Mouse (Mus musculus): ENCODE data around the gene Nr1h2. TPM values are rescaled to one million over a fixed set of nuclear protein-coding genes. Genes with fewer than 3 reads are reported as not detected.

Gene Nr1h2
- polyA plus RNA-seq, 1 experiment: not detected

DNA sequence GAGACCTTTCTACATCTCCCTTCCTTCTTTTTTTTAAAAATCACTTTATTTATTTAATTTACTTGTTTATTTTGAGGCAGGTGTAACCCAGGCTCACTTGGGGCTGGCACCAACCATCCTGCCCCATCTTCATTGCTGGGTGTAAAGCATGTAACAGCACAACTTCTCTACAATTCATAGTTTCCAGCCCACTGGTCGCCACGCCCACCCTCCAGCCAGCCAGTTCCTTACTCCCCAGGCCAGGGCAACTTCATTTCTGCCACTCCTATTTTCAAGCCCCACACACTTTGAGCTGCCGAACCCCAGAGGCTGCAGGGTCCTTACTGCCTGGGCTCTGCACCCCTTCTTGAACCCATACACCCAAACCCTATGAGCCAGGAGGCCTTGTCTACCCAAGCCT, 32.8 kb downstream of the Nr1h2 start:
- WGBS: 76% methylated on average over 3 of the region's 3 CpGs
- H3K4me1 ChIP-seq (ENCODE audit: control insufficient read depth, insufficient read depth, low read length): peaks cover 10% of the 10 kb centered on the region; the same call in 1 of the 2 replicates
- TF ChIP-seq CTCF (IDR thresholded peaks at IDR 0.05; ENCODE audit: insufficient read depth, low read depth, low read length) (no peak), POLR2A (IDR thresholded peaks at IDR 0.05; ENCODE audit: insufficient read depth, low read depth, low read length) (no peak)

DNA sequence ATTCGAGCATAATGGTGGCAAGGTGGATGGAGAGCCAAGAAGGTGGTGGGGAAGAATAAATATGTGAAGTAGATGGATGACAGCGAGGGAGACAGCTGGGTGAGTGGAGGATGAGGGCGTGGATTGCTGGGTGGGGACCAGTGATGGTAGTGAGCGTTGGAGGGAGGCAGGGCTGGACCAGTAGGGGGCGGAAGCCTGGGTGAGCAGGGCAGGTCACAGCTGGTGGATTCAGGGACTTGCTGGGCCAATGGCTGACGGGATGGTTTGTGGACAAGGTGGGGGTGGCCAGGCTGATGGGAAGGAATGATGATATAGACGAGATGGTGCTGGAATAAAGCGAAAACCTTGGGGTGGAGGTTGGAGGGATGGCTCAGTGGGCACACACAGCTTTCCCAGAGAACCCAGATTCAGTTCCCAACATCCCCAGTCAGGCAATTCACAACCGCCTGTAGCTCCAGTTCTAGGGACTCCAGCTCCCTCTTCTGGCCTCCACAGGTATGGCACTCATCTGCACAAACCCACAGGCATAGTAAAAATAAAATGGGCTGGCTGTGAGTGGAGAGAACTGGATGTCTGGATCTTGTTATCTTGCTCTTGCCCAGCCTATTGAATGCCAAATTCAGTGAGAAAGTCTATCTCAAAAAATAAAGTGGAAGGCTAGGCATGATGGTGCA, 34.4 kb downstream of the Nr1h2 start:
- H3K4me1 ChIP-seq (ENCODE audit: control insufficient read depth, insufficient read depth, low read length): peaks cover 5% of the 10 kb centered on the region; the same call in 1 of the 2 replicates
- H3K4me3 ChIP-seq (ENCODE audit: insufficient read depth, low read depth, low read length): no peak overlapping the region
- WGBS: 65% methylated on average over 9 of the region's 9 CpGs
- no peak for TF ChIP-seq POLR2A (IDR thresholded peaks at IDR 0.05; ENCODE audit: insufficient read depth, low read depth, low read length)
- peak; percentile 32; the same call in 1 of the 2 replicates for TF ChIP-seq CTCF (IDR thresholded peaks at IDR 0.05; ENCODE audit: insufficient read depth, low read depth, low read length)
- H3K27ac ChIP-seq (ENCODE audit: insufficient read depth, low read depth, low read length): no peak overlapping the region

More for the DNA sequence above, 32.8 kb downstream of the Nr1h2 start:
- H3K4me3 ChIP-seq (ENCODE audit: insufficient read depth, low read depth, low read length): no peak overlapping the region
- no peak overlapping the region for H3K27ac ChIP-seq (ENCODE audit: insufficient read depth, low read depth, low read length)

DNA sequence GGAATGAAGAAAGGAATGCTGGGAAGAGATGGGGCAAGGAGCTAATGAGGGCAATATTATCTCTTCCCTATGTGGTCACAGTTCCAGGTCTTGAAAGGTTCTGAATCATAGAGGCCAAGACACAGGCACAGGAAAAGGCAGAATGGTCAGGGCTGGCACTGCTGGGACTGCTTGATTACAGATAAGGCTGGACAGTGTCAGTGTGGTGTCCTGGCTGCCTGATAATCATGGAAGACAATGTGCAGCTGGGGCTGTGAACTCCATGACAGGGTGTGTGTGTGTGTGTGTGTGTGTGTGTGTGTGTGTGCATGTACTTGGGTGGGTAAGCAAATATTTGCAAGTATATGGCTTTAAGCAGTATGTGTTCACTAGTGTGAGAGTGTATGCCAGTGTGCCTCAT, 46.3 kb downstream of the Nr1h2 start:
- Histone ChIP-seq H3K27ac (ENCODE audit: insufficient read depth, low read depth, low read length) (no peak overlapping the region), H3K4me3 (ENCODE audit: insufficient read depth, low read depth, low read length) (no peak overlapping the region)
- TF ChIP-seq POLR2A (IDR thresholded peaks at IDR 0.05; ENCODE audit: insufficient read depth, low read depth, low read length) (no peak), CTCF (IDR thresholded peaks at IDR 0.05; ENCODE audit: insufficient read depth, low read depth, low read length) (no peak)

DNA sequence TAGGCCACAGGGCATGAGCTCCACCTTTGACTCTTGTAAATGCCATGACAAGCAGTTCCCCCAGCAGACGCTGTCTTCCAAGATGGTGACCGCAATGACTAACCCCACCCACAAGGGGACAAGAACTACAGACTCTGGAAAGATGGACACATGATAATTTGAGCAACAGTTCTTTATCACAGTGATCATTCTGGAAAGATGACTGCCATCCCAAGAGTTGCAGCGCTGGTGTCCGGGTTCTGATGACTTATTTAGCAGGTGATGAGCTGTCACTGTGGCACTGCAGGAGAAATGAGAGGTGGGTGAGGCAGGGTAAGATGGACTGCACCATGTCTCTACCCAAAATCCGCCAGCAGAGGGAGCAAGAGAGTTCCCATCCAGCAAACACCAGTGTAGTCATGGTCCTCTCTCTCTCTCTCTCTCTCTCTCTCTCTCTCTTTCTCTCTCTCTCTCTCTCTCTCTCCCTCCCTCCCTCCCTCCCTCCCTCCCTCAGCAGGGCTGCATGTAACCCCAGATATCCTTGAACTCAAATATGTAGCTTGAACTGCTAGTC, 52.1 kb downstream of the Nr1h2 start:
- no peak overlapping the region for H3K4me3 ChIP-seq (ENCODE audit: insufficient read depth, low read depth, low read length)
- H3K27ac ChIP-seq (ENCODE audit: insufficient read depth, low read depth, low read length): no peak overlapping the region
- H3K4me1 ChIP-seq (ENCODE audit: control insufficient read depth, insufficient read depth, low read length): peaks cover 6% of the 10 kb centered on the region; the same call in 1 of the 2 replicates
- TF ChIP-seq CTCF (IDR thresholded peaks at IDR 0.05; ENCODE audit: insufficient read depth, low read depth, low read length) (peak; percentile 12; the same call in 1 of the 2 replicates), POLR2A (IDR thresholded peaks at IDR 0.05; ENCODE audit: insufficient read depth, low read depth, low read length) (no peak)
- 33% methylated on average over 5 of the region's 5 CpGs for WGBS

More for the DNA sequence above, 46.3 kb downstream of the Nr1h2 start:
- H3K4me1 ChIP-seq (ENCODE audit: control insufficient read depth, insufficient read depth, low read length): no peaks in the 10 kb centered on the region

DNA sequence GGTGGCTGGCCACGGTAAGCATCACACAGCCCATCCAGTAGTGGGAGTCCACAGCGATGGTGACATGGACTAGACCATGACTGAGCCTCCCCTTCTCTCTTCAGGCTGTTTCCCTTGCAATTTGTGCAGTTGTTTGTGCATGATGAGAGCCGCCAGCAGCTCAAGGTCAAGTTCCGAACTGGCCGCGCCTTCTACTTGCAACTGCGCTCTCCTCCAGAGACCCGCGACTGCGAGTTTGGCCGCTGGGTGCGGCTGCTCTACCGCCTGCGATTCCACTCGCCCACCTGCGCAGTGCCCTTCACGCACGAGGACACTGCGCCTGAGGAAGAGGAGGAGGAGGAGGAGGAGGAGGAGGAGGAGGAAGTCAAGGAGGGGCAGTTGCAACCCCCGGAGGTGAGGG, 53.7 kb downstream of the Nr1h2 start:
- Histone ChIP-seq H3K4me3 (ENCODE audit: insufficient read depth, low read depth, low read length) (no peak overlapping the region), H3K4me1 (ENCODE audit: control insufficient read depth, insufficient read depth, low read length) (peaks cover 8% of the 10 kb centered on the region; the same call in 1 of the 2 replicates), H3K27ac (ENCODE audit: insufficient read depth, low read depth, low read length) (no peak overlapping the region)
- TF ChIP-seq POLR2A (IDR thresholded peaks at IDR 0.05; ENCODE audit: insufficient read depth, low read depth, low read length): no peak
- no peak for TF ChIP-seq CTCF (IDR thresholded peaks at IDR 0.05; ENCODE audit: insufficient read depth, low read depth, low read length)
- 75% methylated on average over 20 of the region's 20 CpGs for WGBS

Other genes starting within 250 kb of the Nr1h2 start
- not detected in 2 replicates for gene Clec11a, start 247.0 kb downstream of the Nr1h2 start, polyA plus RNA-seq (2012; ENCODE audit: insufficient read depth, insufficient read length, low replicate concordance, missing spikeins)
- 51.0 and 92.9 TPM in 2 replicates for gene Shank1, start 243.7 kb downstream of the Nr1h2 start, polyA plus RNA-seq (2012; ENCODE audit: insufficient read depth, insufficient read length, low replicate concordance, missing spikeins)
- gene Syt3, start 169.8 kb downstream of the Nr1h2 start, polyA plus RNA-seq (2012; ENCODE audit: insufficient read depth, insufficient read length, low replicate concordance, missing spikeins): not detected in 2 replicates
- gene 1700008O03Rik, start 168.1 kb downstream of the Nr1h2 start, polyA plus RNA-seq (2012; ENCODE audit: insufficient read depth, insufficient read length, low replicate concordance, missing spikeins): not detected in 2 replicates
- not detected in 2 replicates for gene Lrrc4b, start 124.9 kb downstream of the Nr1h2 start, polyA plus RNA-seq (2012; ENCODE audit: insufficient read depth, insufficient read length, low replicate concordance, missing spikeins)
- gene Aspdh, start 88.6 kb downstream of the Nr1h2 start, polyA plus RNA-seq (2012; ENCODE audit: insufficient read depth, insufficient read length, low replicate concordance, missing spikeins): not detected in 2 replicates
- not detected in 2 replicates for gene Josd2, start 86.0 kb downstream of the Nr1h2 start, polyA plus RNA-seq (2012; ENCODE audit: insufficient read depth, insufficient read length, low replicate concordance, missing spikeins)
- gene Emc10, start 57.4 kb downstream of the Nr1h2 start, polyA plus RNA-seq (2012; ENCODE audit: insufficient read depth, insufficient read length, low replicate concordance, missing spikeins): not detected in 2 replicates
- gene Fam71e1, start 57.4 kb downstream of the Nr1h2 start, polyA plus RNA-seq (2012; ENCODE audit: insufficient read depth, insufficient read length, low replicate concordance, missing spikeins): not detected in 2 replicates
- not detected in 2 replicates for gene Mybpc2, start 29.3 kb downstream of the Nr1h2 start, polyA plus RNA-seq (2012; ENCODE audit: insufficient read depth, insufficient read length, low replicate concordance, missing spikeins)
- gene Spib, start 21.9 kb downstream of the Nr1h2 start, polyA plus RNA-seq (2012; ENCODE audit: insufficient read depth, insufficient read length, low replicate concordance, missing spikeins): not detected in 2 replicates
- not detected in 2 replicates for gene Pold1, start 5.1 kb downstream of the Nr1h2 start, polyA plus RNA-seq (2012; ENCODE audit: insufficient read depth, insufficient read length, low replicate concordance, missing spikeins)
- gene Napsa, start 18.4 kb upstream of the Nr1h2 start, polyA plus RNA-seq (2012; ENCODE audit: insufficient read depth, insufficient read length, low replicate concordance, missing spikeins): not detected in 2 replicates
- not detected in 2 replicates for gene Kcnc3, start 36.7 kb upstream of the Nr1h2 start, polyA plus RNA-seq (2012; ENCODE audit: insufficient read depth, insufficient read length, low replicate concordance, missing spikeins)
- not detected in 2 replicates for gene Myh14, start 116.9 kb upstream of the Nr1h2 start, polyA plus RNA-seq (2012; ENCODE audit: insufficient read depth, insufficient read length, low replicate concordance, missing spikeins)
- gene Izumo2, start 154.8 kb upstream of the Nr1h2 start, polyA plus RNA-seq (2012; ENCODE audit: insufficient read depth, insufficient read length, low replicate concordance, missing spikeins): not detected in 2 replicates
- gene Vrk3, start 194.5 kb upstream of the Nr1h2 start, polyA plus RNA-seq (2012; ENCODE audit: insufficient read depth, insufficient read length, low replicate concordance, missing spikeins): not detected in 2 replicates
- not detected in 2 replicates for gene Zfp473, start 197.1 kb upstream of the Nr1h2 start, polyA plus RNA-seq (2012; ENCODE audit: insufficient read depth, insufficient read length, low replicate concordance, missing spikeins)

Measured in olfactory bulb, adult 2 months (tissue).